Mouse (Mus musculus): Measurements from ENCODE around the gene Pde4c. TPM values are rescaled to one million over a fixed set of nuclear protein-coding genes. Genes with fewer than 3 reads are reported as not detected.

Gene Pde4c
- polyA plus RNA-seq, 2 experiments from 2014 or later, result 0.66 to 0.94 TPM

DNA sequence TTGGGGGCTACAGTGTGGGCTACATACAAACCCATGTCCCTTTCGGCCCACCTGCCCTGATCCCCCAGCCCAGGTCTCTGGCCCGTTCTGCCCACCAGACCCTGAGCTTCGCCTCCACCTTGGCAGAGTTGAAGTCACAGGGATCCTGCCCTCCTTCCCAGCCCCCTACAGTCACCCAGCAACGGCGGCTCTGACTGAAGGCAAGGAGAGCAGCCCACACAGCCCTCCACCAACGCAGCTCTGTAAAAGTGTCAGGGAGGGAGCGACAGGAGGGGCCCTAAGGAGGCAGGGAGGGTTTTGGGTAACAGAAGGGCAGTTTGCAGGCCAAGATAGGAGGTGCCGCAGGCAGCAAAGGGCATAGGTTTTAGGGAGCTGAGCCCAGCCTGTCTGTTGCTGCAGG, 67.3 kb downstream of the Pde4c start:
- no peak for ATAC-seq

GRCm38 (mm10) chr8:70791294-70791701, 67.8 kb downstream of the Pde4c start:
- ATAC-seq, result peak; percentile 71

GRCm38 (mm10) chr8:70791975-70792691, 68.6 kb downstream of the Pde4c start:
- ATAC-seq, result peak; percentile 80

DNA sequence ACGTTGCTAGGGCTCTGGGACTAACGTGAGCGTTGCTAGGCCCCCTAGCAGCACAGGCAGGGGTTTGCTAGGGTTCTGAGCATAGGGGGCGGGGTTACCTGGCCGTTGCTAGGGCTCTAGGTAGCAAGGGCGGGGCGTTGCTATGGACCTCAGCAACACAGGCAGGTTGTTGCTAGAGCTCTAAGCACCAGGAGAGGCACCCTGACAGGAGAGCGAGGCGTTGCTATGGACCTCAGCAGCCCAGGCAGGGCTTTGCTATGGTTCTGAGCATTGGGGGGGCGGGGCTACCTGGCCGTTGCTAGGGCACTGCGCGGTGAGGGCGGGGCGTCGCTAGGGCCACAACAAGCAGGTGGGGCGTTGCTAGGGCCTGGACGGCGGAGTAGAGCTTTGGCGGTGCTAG, 69.2 kb downstream of the Pde4c start:
- ATAC-seq, result peak; percentile 45

DNA sequence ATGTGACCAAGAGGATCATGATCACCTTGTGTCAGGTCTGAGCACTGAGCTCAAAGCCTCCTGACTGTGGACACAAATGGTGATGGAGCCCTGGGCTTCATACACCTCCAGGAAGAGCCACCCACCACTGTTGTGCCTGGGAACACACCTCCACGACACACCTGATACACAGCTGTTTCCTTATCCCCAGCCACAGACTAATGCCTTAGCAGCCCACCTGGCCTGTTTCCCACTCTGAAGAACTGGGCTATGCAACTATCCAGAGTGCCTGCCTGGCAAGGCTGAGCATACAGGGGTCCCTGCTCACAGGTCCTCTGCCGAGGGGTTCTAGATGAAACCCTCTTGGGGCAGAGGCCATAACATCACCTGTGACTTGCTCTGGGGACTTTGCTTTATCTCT, 70.7 kb downstream of the Pde4c start:
- no peak for ATAC-seq

- ATAC-seq, result no peak
Measured at GRCm38 (mm10) chr8:70795370-70795769, 71.8 kb downstream of the Pde4c start.

- ATAC-seq, result no peak
Measured at GRCm38 (mm10) chr8:70796403-70797080, 73.0 kb downstream of the Pde4c start.

GRCm38 (mm10) chr8:70797081-70798070, 73.9 kb downstream of the Pde4c start:
- ATAC-seq, result peak; percentile 53

GRCm38 (mm10) chr8:70798281-70798680, 74.8 kb downstream of the Pde4c start:
- no peak for ATAC-seq

GRCm38 (mm10) chr8:70800648-70801047, 77.1 kb downstream of the Pde4c start:
- no peak for ATAC-seq

Other genes starting within 250 kb of the Pde4c start
- gene Klhl26, start 246.8 kb upstream of the Pde4c start, polyA plus RNA-seq (2017; shearing (Covaris generic)), result 10 to 100 TPM in 1 of 2 experiments, 1 to 10 TPM in 1; 7.2 to 20.1 TPM
- gene Tmem59l, start 236.4 kb upstream of the Pde4c start, polyA plus RNA-seq (2017; shearing (Covaris generic)), result not detected
- gene Crlf1, start 230.6 kb upstream of the Pde4c start, polyA plus RNA-seq (2017; shearing (Covaris generic)), result not detected
- gene Rex1bd, start 217.0 kb upstream of the Pde4c start, polyA plus RNA-seq (2017; shearing (Covaris generic)), result 10 to 100 TPM; 82.2 to 83.2 TPM
- gene Uba52, start 212.9 kb upstream of the Pde4c start, polyA plus RNA-seq (2017; shearing (Covaris generic)), result 1,000 to 10,000 TPM; 3,148 to 3,732 TPM
- 100 to 1,000 TPM; 117 to 159 TPM for gene Fkbp8, start 196.0 kb upstream of the Pde4c start, polyA plus RNA-seq (2017; shearing (Covaris generic))
- 100 to 1,000 TPM; 146 to 173 TPM for gene Kxd1, start 195.8 kb upstream of the Pde4c start, polyA plus RNA-seq (2017; shearing (Covaris generic))
- gene Ell, start 184.3 kb upstream of the Pde4c start, polyA plus RNA-seq (2017; shearing (Covaris generic)), result 10 to 100 TPM; 41.4 to 50.4 TPM
- 10 to 100 TPM; 26.0 to 58.7 TPM for gene Isyna1, start 129.3 kb upstream of the Pde4c start, polyA plus RNA-seq (2017; shearing (Covaris generic))
- gene Ssbp4, start 114.8 kb upstream of the Pde4c start, polyA plus RNA-seq (2017; shearing (Covaris generic)), result 10 to 100 TPM in 1 of 2 experiments, 1 to 10 TPM in 1; 5.9 to 15.0 TPM
- gene Lrrc25, start 107.6 kb upstream of the Pde4c start, polyA plus RNA-seq (2017; shearing (Covaris generic)), result under 1 TPM; 0.43 to 0.89 TPM
- gene Gdf15, start 91.3 kb upstream of the Pde4c start, polyA plus RNA-seq (2017; shearing (Covaris generic)), result not detected
- gene Pgpep1, start 63.3 kb upstream of the Pde4c start, polyA plus RNA-seq (2017; shearing (Covaris generic)), result 1 to 10 TPM; 7.0 to 9.5 TPM
- 10 to 100 TPM; 86.8 to 94.5 TPM for gene Lsm4, start 50.5 kb upstream of the Pde4c start, polyA plus RNA-seq (2017; shearing (Covaris generic))
- 10 to 100 TPM in 1 of 2 experiments, 1 to 10 TPM in 1; 7.6 to 23.3 TPM for gene Jund, start 24.8 kb upstream of the Pde4c start, polyA plus RNA-seq (2017; shearing (Covaris generic))
- under 1 TPM in 1 of 2 experiments, not detected in 1; 0.07 TPM for gene Iqcn, start 20.3 kb upstream of the Pde4c start, polyA plus RNA-seq (2017; shearing (Covaris generic))
- not detected for gene Gm3336, start 5.2 kb upstream of the Pde4c start, polyA plus RNA-seq (2017; shearing (Covaris generic))
- gene Rab3a, start 31.0 kb downstream of the Pde4c start, polyA plus RNA-seq (2017; shearing (Covaris generic)), result 1 to 10 TPM; 7.5 to 9.6 TPM
- gene Mpv17l2, start 37.2 kb downstream of the Pde4c start, polyA plus RNA-seq (2017; shearing (Covaris generic)), result 10 to 100 TPM; 30.2 to 39.2 TPM
- gene Pik3r2, start 53.0 kb downstream of the Pde4c start, polyA plus RNA-seq (2017; shearing (Covaris generic)), result 1 to 10 TPM; 4.3 to 4.5 TPM
- gene Mast3, start 81.3 kb downstream of the Pde4c start, polyA plus RNA-seq (2017; shearing (Covaris generic)), result 10 to 100 TPM; 15.1 to 17.5 TPM
- 10 to 100 TPM; 13.7 to 24.7 TPM for gene Il12rb1, start 84.7 kb downstream of the Pde4c start, polyA plus RNA-seq (2017; shearing (Covaris generic))
- gene Arrdc2, start 116.0 kb downstream of the Pde4c start, polyA plus RNA-seq (2017; shearing (Covaris generic)), result 1 to 10 TPM; 3.4 to 3.7 TPM
- not detected for gene Kcnn1, start 139.5 kb downstream of the Pde4c start, polyA plus RNA-seq (2017; shearing (Covaris generic))
- gene Ccdc124, start 150.2 kb downstream of the Pde4c start, polyA plus RNA-seq (2017; shearing (Covaris generic)), result 10 to 100 TPM; 61.0 to 62.7 TPM
- gene Slc5a5, start 169.0 kb downstream of the Pde4c start, polyA plus RNA-seq (2017; shearing (Covaris generic)), result not detected
- gene Rpl18a, start 173.7 kb downstream of the Pde4c start, polyA plus RNA-seq (2017; shearing (Covaris generic)), result over 10,000 TPM in 1 of 2 experiments, 1,000 to 10,000 TPM in 1; 9,999 to 11,110 TPM
- 10 to 100 TPM; 13.8 to 17.2 TPM for gene Map1s, start 182.2 kb downstream of the Pde4c start, polyA plus RNA-seq (2017; shearing (Covaris generic))